Mouse (Mus musculus) hindbrain, embryonic 14.5 days (tissue): ENCODE data around the gene Myo16. TPM values are rescaled to one million over a fixed set of nuclear protein-coding genes. Genes with fewer than 3 reads are reported as not detected.

ENCODE experiments used
- ATAC-seq: fragments of 200-750 bp; cut with Nextera tagmentation; 2 replicates; pipeline ENCODE4 v1.8.0; 2017; ENCODE audit warnings: moderate number of reproducible peaks, mild to moderate bottlenecking, moderate TSS enrichment, moderate library complexity; ENCODE audit not compliant: low FRiP score
- DNase-seq: peaks from one replicate; pipeline ENCODE4 v3.0.0-alpha.2; 2015; ENCODE audit warnings: low spot score
- H3K27ac ChIP-seq: fragments of 300-500 bp; sonication (generic); 2 replicates; pipeline ENCODE4 v1.5.1; 2014; ENCODE audit warnings: mild to moderate bottlenecking, moderate library complexity
- H3K27me3 ChIP-seq: fragments of 300-500 bp; sonication (generic); 2 replicates; pipeline ENCODE4 v1.6.1; 2014; ENCODE audit warnings: mild to moderate bottlenecking, low read length, mixed read lengths; ENCODE audit not compliant: control insufficient read depth, insufficient read depth
- H3K36me3 ChIP-seq: fragments of 300-500 bp; sonication (generic); replicated peaks from 2 replicates; pipeline ENCODE4 v1.6.1; 2014; ENCODE audit not compliant: control insufficient read depth, insufficient read depth
- H3K4me1 ChIP-seq: fragments of 300-500 bp; sonication (generic); replicated peaks from 2 replicates; pipeline ENCODE4 v1.6.1; 2014; ENCODE audit warnings: antibody characterized with exemption, low read length, mixed read lengths; ENCODE audit not compliant: control insufficient read depth, insufficient read depth
- H3K4me2 ChIP-seq: fragments of 300-500 bp; sonication (generic); replicated peaks from 2 replicates; pipeline ENCODE4 v1.6.1; 2014; ENCODE audit warnings: mild to moderate bottlenecking, moderate library complexity
- H3K4me3 ChIP-seq: fragments of 300-500 bp; sonication (generic); replicated peaks from 2 replicates; pipeline ENCODE4 v1.5.1; 2014; ENCODE audit warnings: mild to moderate bottlenecking, low read length
- H3K9ac ChIP-seq: fragments of 300-500 bp; sonication (generic); 2 replicates; pipeline ENCODE4 v1.6.1; 2014
- H3K9me3 ChIP-seq: fragments of 300-500 bp; sonication (generic); 2 replicates; pipeline ENCODE4 v1.6.1; 2016; ENCODE audit warnings: low read length; ENCODE audit not compliant: control insufficient read depth
- WGBS: fragments of 180-500 bp; shearing (Covaris S2); extraction: QIAGEN DNeasy Blood & Tissue Kit; methylation state at CpG from one replicate; pipeline ENCODE4 v1.1.7; 2014; 5-methylcytosine and 5-hydroxymethylcytosine counted together
- polyA plus RNA-seq: library from polyadenylated mRNA; unstranded; fragments of >200 nt; fragmentation: Nextera tagmentation; extraction: Ambion mirVana; gene quantifications from 2 replicates; pipeline ENCODE4 v1.2.1, GENCODE M21; 2014

Myo16 gene
- polyA plus RNA-seq, 1 experiment from 2014 or later = 6.7 TPM

DNA sequence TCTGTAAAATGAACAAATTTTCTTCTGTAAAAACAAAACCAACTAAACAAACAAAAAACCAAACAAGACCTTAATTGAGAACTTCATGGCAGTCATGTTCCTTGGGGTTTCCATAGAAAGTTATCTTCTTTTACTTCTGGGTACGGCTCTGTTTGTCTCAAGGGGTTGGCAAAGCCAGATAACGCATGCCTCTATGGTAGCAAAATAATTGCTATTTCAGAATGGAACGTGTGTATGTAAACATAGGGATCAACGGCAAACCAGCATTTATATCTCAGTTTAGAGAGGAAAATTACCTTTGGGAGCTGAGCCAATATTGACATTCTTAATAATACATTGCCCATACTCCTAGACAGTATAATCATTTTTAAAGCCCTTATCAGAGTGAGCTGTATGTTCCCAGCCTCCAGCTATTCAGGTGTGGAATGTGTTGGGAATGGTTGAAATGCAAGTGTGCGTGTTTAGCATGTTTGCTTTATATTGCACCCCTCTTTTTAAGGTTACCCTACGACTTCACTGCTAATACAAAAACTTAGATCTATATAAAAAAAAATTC lies 1.9 kb upstream of the Myo16 start:
- H3K36me3 ChIP-seq = no peaks in the 10 kb centered on the region
- H3K4me3 ChIP-seq = no peak overlapping the region
- DNase-seq (no peak), ATAC-seq (no peak)
- no peaks in the 10 kb centered on the region for H3K9me3 ChIP-seq
- no peak overlapping the region for H3K9ac ChIP-seq
- H3K4me2 ChIP-seq = no peak overlapping the region
- WGBS = 80% methylated on average over 6 of the region's 6 CpGs
- no peak overlapping the region for H3K27ac ChIP-seq
- H3K27me3 ChIP-seq = peaks cover 8% of the 10 kb centered on the region; the same call in 1 of the 2 replicates
- H3K4me1 ChIP-seq = peaks cover 17% of the 10 kb centered on the region; the same call in 1 of the 2 replicates

DNA sequence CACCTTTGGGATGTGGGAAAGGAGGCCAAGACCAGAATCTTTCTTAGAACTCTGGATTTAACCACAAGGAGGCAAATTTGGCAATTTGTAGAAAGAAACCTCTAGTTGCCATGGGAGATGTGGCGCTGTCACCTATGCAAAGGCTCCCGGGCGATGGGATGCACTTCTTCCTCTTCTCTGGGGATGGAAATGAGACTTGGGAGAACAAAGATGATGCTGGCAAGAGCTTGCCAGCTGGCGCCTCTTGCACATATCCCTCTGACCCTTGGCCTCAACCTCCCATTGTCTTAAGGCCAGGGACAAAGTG lies 681 bp downstream of the Myo16 start:
- no peaks in the 10 kb centered on the region for H3K9me3 ChIP-seq
- peak overlapping the region; percentile 77 for H3K4me3 ChIP-seq
- peak overlapping the region; percentile 73 for H3K27ac ChIP-seq
- peaks cover 20% of the 10 kb centered on the region; the same call in 1 of the 2 replicates for H3K4me1 ChIP-seq
- WGBS = 4% methylated on average over 4 of the region's 4 CpGs
- H3K27me3 ChIP-seq = peaks cover 8% of the 10 kb centered on the region; the same call in 1 of the 2 replicates
- H3K4me2 ChIP-seq = peak overlapping the region; percentile 62
- DNase-seq = no peak
- peak overlapping the region; percentile 84 for H3K9ac ChIP-seq
- no peak for ATAC-seq
- H3K36me3 ChIP-seq = no peaks in the 10 kb centered on the region

DNA sequence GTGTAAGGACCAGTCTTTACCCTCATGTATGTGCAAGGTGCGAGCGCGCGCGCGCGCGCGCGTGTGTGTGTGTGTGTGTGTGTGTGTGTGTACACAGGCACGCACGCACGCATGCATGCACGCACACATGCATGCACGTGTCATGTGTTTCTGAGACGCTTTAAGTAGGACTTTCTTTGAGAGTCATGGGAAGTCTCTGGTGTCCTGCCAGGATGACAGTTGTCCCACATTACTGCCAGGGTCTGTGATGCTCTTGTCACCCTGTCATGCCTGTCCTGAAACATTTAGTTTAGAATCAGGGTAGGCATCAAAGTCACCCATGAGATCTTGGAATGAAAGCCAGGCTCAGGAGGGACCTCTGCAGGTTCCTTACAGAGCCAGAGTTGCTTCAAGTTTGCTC lies 1.4 kb downstream of the Myo16 start:
- Histone ChIP-seq H3K27me3 (peaks cover 8% of the 10 kb centered on the region; the same call in 1 of the 2 replicates), H3K4me3 (peak overlapping the region; percentile 77), H3K4me2 (peak overlapping the region; percentile 62), H3K27ac (no peak overlapping the region), H3K36me3 (no peaks in the 10 kb centered on the region), H3K4me1 (peaks cover 20% of the 10 kb centered on the region; the same call in 1 of the 2 replicates), H3K9ac (peak overlapping the region; percentile 84; the same call in 1 of the 2 replicates), H3K9me3 (no peaks in the 10 kb centered on the region)
- 96% methylated on average over 16 of the region's 16 CpGs for WGBS
- ATAC-seq (no peak), DNase-seq (no peak)

DNA sequence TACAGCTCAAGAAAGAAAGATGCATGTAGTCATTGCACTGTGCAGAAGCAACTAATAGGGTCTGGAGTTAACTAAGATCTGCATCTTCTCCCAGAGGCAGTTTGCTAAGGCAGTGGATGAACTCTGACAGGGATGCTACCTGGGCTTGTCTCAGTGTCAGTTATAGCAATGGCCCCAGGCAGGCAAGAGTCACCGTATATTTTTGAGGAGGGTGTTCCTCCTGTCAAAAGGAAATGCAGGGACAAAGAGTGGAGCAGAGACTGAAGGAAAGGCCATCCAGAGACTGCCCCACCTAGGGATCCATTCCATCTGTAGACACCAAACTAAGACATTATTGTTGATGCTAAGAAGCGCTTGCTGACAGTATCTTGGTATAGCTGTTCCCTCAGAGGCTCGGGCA lies 7.4 kb downstream of the Myo16 start:
- Histone ChIP-seq H3K4me1 (0 out of 2 replicates have a peak, but pooled peaks cover 10% of the 10 kb centered on the region), H3K9ac (no peak overlapping the region), H3K36me3 (no peaks in the 10 kb centered on the region), H3K27me3 (no peaks in the 10 kb centered on the region), H3K27ac (no peak overlapping the region), H3K9me3 (no peaks in the 10 kb centered on the region), H3K4me3 (no peak overlapping the region), H3K4me2 (no peak overlapping the region)
- DNase-seq (no peak), ATAC-seq (no peak)
- WGBS = 92% methylated on average over 3 of the region's 3 CpGs

DNA sequence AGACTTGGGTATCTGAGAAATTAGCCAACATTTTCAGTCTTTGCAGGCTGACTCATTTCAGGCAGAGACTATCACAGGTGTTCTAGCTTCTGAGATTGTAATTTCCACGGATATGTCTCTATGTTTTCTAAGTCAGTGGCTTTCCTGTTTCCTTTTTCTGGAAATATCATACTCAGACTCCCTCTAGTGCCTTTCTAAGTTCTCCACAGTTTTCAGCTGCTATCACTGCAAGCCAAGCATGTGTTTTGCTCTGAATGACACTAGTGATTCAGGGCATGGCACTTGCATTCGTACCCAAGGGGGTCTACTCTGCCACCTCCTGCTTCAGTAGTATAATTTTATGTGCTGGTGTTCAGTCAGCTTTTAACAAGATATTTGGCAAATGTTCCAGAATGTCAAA lies 11.2 kb downstream of the Myo16 start:
- DNase-seq (no peak), ATAC-seq (no peak)
- Histone ChIP-seq H3K4me2 (no peak overlapping the region), H3K9me3 (no peaks in the 10 kb centered on the region), H3K9ac (no peak overlapping the region), H3K27me3 (no peaks in the 10 kb centered on the region), H3K4me3 (no peak overlapping the region), H3K36me3 (no peaks in the 10 kb centered on the region), H3K27ac (no peak overlapping the region), H3K4me1 (no peaks in the 10 kb centered on the region)
- WGBS = 75% methylated on average over 2 of the region's 2 CpGs

DNA sequence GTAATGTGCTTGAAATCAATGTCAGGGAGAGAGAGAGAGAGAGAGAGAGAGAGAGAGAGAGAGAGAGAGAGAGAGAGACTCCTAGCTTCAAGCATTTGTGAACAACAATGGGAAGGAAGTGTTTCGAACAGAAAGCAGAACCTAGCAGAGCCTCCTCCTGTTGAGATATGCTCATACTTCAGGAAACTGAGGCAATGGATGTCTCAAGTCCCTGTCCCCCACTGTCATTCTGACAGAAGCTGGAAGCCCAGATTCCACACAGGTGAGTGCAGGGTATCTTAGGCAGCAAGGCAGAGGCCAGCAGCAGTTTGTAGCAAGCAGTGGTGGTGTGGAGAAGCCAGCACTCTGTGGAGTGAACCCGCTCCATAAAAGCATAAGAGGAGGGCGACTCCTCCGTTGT lies 14.6 kb downstream of the Myo16 start:
- no peak overlapping the region for H3K9ac ChIP-seq
- peaks cover 7% of the 10 kb centered on the region for H3K4me1 ChIP-seq
- no peak for ATAC-seq
- no peak for DNase-seq
- no peaks in the 10 kb centered on the region for H3K36me3 ChIP-seq
- no peaks in the 10 kb centered on the region for H3K9me3 ChIP-seq
- no peak overlapping the region for H3K4me3 ChIP-seq
- no peak overlapping the region for H3K4me2 ChIP-seq
- H3K27me3 ChIP-seq = no peaks in the 10 kb centered on the region
- H3K27ac ChIP-seq = no peak overlapping the region
- WGBS = 82% methylated on average over 4 of the region's 4 CpGs

DNA sequence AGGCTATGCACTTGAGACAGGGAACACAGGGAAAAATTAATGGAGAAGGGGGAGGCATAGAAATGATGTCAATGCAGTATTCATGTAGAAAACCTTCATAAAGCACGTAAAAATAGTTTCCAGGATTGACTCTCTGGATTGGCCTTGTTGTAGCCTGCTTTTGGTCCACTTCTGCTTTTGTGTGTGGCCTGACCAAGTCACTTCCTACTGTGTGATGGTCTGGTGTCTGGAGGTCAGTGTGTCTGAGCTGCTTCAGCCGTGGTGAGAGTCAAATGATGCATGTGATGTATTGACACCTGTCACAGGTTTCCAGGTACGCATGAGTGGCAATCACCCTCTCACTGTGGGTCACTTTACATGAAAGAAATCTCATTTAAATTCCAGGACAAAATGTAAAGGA lies 16.2 kb downstream of the Myo16 start:
- DNase-seq (no peak), ATAC-seq (no peak)
- Histone ChIP-seq H3K4me1 (peaks cover 18% of the 10 kb centered on the region), H3K27me3 (no peaks in the 10 kb centered on the region), H3K27ac (no peak overlapping the region), H3K9ac (no peak overlapping the region), H3K9me3 (no peaks in the 10 kb centered on the region), H3K36me3 (no peaks in the 10 kb centered on the region), H3K4me3 (no peak overlapping the region), H3K4me2 (no peak overlapping the region)
- 76% methylated on average over 3 of the region's 3 CpGs for WGBS

DNA sequence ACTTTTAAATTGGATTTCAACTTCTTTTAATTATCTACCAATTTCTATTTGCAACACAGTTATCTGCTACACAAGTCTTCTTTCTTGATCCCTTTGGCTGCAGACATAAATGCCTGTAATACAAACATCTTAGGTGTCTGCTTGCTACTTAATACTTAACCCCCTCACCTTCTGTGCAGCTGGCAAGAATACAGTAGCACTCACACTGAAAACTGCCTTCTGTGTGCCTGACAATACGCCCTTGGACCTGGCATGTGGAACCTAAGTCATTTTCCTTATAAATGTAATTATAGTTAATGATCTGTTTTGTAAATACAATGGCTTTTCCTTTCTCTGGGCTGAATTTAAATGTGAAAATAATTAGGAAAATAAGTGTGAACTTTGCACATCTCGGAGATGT lies 17.6 kb downstream of the Myo16 start:
- Histone ChIP-seq H3K9ac (no peak overlapping the region), H3K4me2 (no peak overlapping the region), H3K4me1 (peaks cover 18% of the 10 kb centered on the region), H3K27ac (no peak overlapping the region), H3K4me3 (no peak overlapping the region), H3K36me3 (no peaks in the 10 kb centered on the region), H3K9me3 (no peaks in the 10 kb centered on the region), H3K27me3 (no peaks in the 10 kb centered on the region)
- DNase-seq (no peak), ATAC-seq (no peak)
- WGBS = 46% methylated on average over 2 of the region's 2 CpGs

DNA sequence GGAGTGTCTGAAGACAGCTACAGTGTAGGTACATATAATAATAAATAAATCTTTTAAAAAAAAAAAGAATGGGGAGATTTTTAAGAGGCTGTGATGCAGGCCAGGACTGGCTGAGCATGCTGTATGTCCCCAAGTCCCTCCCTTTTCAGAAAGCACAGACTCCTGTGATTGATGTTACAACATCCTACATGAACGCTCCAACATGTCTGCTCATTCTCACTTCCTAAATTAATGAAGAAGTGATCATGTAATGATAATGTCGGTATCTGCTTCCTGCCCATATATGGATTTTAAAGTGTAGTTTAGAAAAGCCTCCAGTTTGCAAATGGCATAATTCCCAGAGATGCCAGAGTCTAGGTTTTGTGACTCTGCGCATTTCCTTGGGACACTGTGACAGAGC lies 18.6 kb downstream of the Myo16 start:
- Histone ChIP-seq H3K27ac (no peak overlapping the region), H3K4me1 (peaks cover 18% of the 10 kb centered on the region), H3K4me3 (no peak overlapping the region), H3K9me3 (no peaks in the 10 kb centered on the region), H3K27me3 (no peaks in the 10 kb centered on the region), H3K4me2 (no peak overlapping the region), H3K36me3 (no peaks in the 10 kb centered on the region), H3K9ac (no peak overlapping the region)
- DNase-seq (no peak), ATAC-seq (no peak)
- WGBS = 87% methylated on average over 3 of the region's 3 CpGs
